Mouse (Mus musculus) spleen, adult 2 months (tissue): ENCODE measurements around the gene Uba5.

ENCODE experiments used
- CTCF ChIP-seq: fragments of 200-500 bp; IDR thresholded peaks from 2 replicates; pipeline ENCODE4 v1.5.1; 2011; ENCODE audit warnings: mild to moderate bottlenecking, inconsistent platforms; ENCODE audit not compliant: insufficient read depth, insufficient read length, insufficient replicate concordance; ENCODE audit errors: extremely low read depth
- POLR2A ChIP-seq: fragments of 200-500 bp; IDR thresholded peaks from 2 replicates; pipeline ENCODE4 v1.6.1; 2011; ENCODE audit warnings: low read depth, low read length, inconsistent platforms

- TF ChIP-seq CTCF (no peak), POLR2A (no peak)
Measured at GRCm38 (mm10) chr9:104021026-104021425, 41.9 kb downstream of the Uba5 start.
